Mouse (Mus musculus): ENCODE results near the gene Evpl.

GRCm38 (mm10) chr11:116215991-116216390, 21.9 kb downstream of the Evpl start:
- TF ChIP-seq CTCF (IDR thresholded peaks at IDR 0.05; ENCODE audit: low read depth, low read length) (no peak), TAL1 (conservative IDR thresholded peaks at IDR 0.05; ENCODE audit: low read depth, low read length) (no peak), GATA2 (IDR thresholded peaks at IDR 0.05; ENCODE audit: borderline replicate concordance, low read depth, low read length) (no peak)
